Mouse (Mus musculus): Measurements from ENCODE around the gene Gm9736. TPM values are rescaled to one million over a fixed set of nuclear protein-coding genes. Genes with fewer than 3 reads are reported as not detected.
"Not testable (repeated sequence)": the region's sequence is repeated elsewhere in the genome, so short reads cannot be mapped to it uniquely, and the experiment has no call there.

Gm9736 gene
- polyA plus RNA-seq, 1 experiment from 2014 or later, result not detected

DNA sequence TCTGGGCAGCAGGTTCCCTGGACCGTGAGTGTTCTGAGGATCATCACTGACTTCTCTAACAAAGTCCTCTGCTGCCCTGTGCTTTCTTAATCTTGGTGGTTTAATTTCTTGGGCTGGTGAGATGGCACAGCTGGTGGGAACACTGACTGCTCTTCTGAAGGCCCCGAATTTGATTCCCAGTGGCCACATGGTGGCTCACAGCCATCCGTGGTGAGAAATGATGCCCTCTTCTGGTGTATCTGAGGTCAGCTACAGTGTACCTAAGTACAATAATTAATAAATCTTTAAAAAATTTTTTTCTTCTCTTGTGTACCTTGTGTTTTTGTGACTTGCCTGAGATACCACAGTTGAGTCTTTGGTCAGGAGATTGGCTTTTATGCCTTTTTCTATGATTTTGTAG is 1.2 kb upstream of the Gm9736 start:
- not testable (repeated sequence) for H3K4me3 ChIP-seq (ENCODE audit: low read depth, low read length); H3K27me3 ChIP-seq (ENCODE audit: control insufficient read depth, insufficient read depth, low read length); H3K9ac ChIP-seq (ENCODE audit: low read length); H3K4me2 ChIP-seq (replicated peaks; ENCODE audit: low read depth); H3K9me3 ChIP-seq (ENCODE audit: control insufficient read depth, low read length); DNase-seq (ENCODE audit: low spot score); H3K27ac ChIP-seq (replicated peaks); H3K4me1 ChIP-seq (replicated peaks; ENCODE audit: control insufficient read depth, insufficient read depth); H3K36me3 ChIP-seq (ENCODE audit: control insufficient read depth, insufficient read depth, low read length); ATAC-seq (ENCODE audit: low FRiP score, low TSS enrichment)
- WGBS, result 47% methylated on average over 3 of the region's 3 CpGs
- TF ChIP-seq CTCF (IDR thresholded peaks at IDR 0.05; ENCODE audit: low read depth), result 0 out of 2 replicates have a peak, but pooled peaks have one; percentile 21

DNA sequence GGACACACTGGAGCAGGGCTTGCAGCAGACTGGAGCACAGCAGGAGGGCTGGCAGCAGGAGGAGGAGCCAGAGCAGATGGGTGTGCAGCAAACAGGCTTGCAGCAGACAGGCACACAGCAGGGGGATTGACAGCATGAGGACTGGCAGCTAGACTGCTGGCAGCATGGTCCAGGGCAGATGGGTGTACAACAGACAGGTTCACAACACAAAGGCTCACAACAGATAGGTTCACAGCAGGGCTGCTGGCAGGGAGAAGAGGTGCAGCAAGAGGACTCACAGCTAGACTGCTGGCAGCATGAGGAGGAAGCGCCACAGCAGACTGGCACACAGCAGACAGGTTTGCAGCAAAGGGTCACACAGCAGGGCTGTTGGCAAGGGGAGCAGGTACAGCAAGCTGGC is 468 bp downstream of the Gm9736 start:
- H3K9me3 ChIP-seq (ENCODE audit: control insufficient read depth, low read length); H3K36me3 ChIP-seq (ENCODE audit: control insufficient read depth, insufficient read depth, low read length); H3K4me2 ChIP-seq (replicated peaks; ENCODE audit: low read depth); H3K27me3 ChIP-seq (ENCODE audit: control insufficient read depth, insufficient read depth, low read length); ATAC-seq (ENCODE audit: low FRiP score, low TSS enrichment); H3K4me3 ChIP-seq (ENCODE audit: low read depth, low read length); DNase-seq (ENCODE audit: low spot score); H3K4me1 ChIP-seq (replicated peaks; ENCODE audit: control insufficient read depth, insufficient read depth); H3K9ac ChIP-seq (ENCODE audit: low read length); H3K27ac ChIP-seq (replicated peaks): not testable (repeated sequence)
- 75% methylated on average over 1 of the region's 1 CpGs for WGBS

DNA sequence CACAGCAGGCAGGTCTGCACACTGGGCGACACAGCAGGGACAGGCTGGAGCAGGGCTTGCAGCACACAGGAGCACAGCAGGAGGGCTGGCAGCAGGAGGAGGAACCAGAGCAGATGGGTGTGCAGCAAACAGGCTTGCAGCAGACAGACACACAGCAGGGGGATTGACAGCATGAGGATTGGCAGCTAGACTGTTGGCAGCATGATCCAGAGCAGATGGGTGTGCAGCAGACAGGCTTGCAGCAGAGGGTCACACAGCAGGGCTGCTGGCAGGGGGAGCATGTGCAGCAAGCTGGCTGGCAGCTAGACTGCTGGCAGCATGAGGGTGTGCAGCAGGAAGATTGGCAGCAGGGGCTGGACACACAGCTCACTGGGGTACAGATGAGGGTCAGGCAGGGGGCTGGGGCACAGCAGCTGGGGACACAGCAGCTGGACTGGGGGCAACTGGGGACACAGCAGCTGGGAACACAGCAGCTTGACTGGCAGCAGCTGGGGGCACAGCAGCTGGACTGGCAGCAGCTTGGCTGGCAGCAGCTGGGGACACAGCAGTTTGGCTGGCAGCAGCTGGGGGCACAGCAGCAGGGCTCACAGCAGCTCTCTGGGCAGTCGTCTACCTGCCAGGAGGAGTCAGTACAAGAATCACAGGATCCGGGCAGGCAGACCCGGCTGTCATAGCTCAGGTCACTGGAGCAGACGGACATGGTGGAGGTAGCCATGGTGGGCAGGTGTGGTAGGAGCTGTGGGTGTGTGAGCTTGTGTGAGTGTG is 9.0 kb downstream of the Gm9736 start, which contains the start of gene Gm18596:
Gm18596 (minus strand) TSS at position 715 of the 765 bp plus-strand sequence.
- H3K4me1 ChIP-seq (replicated peaks; ENCODE audit: control insufficient read depth, insufficient read depth); H3K4me2 ChIP-seq (replicated peaks; ENCODE audit: low read depth); H3K27me3 ChIP-seq (ENCODE audit: control insufficient read depth, insufficient read depth, low read length); H3K4me3 ChIP-seq (ENCODE audit: low read depth, low read length); H3K9me3 ChIP-seq (ENCODE audit: control insufficient read depth, low read length); ATAC-seq (ENCODE audit: low FRiP score, low TSS enrichment); DNase-seq (ENCODE audit: low spot score); H3K36me3 ChIP-seq (ENCODE audit: control insufficient read depth, insufficient read depth, low read length); H3K27ac ChIP-seq (replicated peaks); H3K9ac ChIP-seq (ENCODE audit: low read length): not testable (repeated sequence)
- 72% methylated on average over 4 of the region's 5 CpGs for WGBS

DNA sequence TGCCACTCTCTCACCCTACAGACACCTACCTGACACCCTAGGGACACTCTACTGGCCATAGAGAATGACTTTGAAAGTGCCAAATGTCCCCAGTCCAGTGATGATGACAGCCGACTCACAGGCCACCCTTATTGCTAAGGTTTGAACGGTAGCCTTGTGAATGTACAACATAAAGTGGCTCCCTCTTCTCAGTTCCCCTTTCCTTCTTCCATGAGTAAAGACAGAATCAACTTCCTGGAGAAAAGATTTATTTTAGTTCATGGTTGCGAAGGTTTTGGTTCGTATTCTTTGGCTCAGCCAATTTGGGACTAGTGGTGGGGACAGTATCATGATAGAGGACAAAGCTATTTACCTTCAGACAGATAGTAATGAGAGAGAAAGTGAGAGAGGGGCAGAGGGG is 12.2 kb downstream of the Gm9736 start:
- Histone ChIP-seq H3K4me2 (replicated peaks; ENCODE audit: low read depth) (no peak overlapping the region), H3K36me3 (ENCODE audit: control insufficient read depth, insufficient read depth, low read length) (no peaks in the 10 kb centered on the region), H3K4me3 (ENCODE audit: low read depth, low read length) (no peak overlapping the region), H3K27me3 (ENCODE audit: control insufficient read depth, insufficient read depth, low read length) (no peaks in the 10 kb centered on the region), H3K9me3 (ENCODE audit: control insufficient read depth, low read length) (0 out of 2 replicates have a peak, but pooled peaks cover 5% of the 10 kb centered on the region), H3K27ac (replicated peaks) (no peak overlapping the region), H3K9ac (ENCODE audit: low read length) (no peak overlapping the region), H3K4me1 (replicated peaks; ENCODE audit: control insufficient read depth, insufficient read depth) (no peaks in the 10 kb centered on the region)
- WGBS, result 85% methylated on average over 4 of the region's 4 CpGs
- TF ChIP-seq EP300 (optimal IDR thresholded peaks at IDR 0.05) (no peak), CTCF (IDR thresholded peaks at IDR 0.05; ENCODE audit: low read depth) (no peak)
- DNase-seq (ENCODE audit: low spot score), result no peak
- no peak for ATAC-seq (ENCODE audit: low FRiP score, low TSS enrichment)

DNA sequence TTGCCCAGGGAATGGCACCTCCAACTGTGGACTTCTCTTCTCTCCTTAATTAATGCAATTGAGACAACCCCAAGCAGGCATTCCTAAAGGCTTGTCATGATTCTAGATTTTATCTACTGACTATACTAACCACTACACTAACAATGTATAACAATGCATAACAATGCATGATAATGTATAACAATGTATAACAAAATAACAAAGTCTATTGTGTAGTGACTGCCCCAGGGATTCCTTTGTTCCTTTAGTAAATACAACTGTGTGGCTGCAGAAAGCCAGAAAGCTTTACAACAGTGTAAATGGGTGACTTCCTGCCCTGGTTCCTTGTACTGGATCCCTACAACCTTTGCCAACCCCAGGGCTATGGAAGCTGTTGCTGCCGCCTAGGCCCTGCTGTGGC is 15.2 kb downstream of the Gm9736 start:
- no peaks in the 10 kb centered on the region for H3K4me1 ChIP-seq (replicated peaks; ENCODE audit: control insufficient read depth, insufficient read depth)
- H3K27ac ChIP-seq (replicated peaks), result no peak overlapping the region
- 93% methylated on average over 1 of the region's 1 CpGs for WGBS
- TF ChIP-seq EP300 (optimal IDR thresholded peaks at IDR 0.05), result no peak
- TF ChIP-seq CTCF (IDR thresholded peaks at IDR 0.05; ENCODE audit: low read depth), result no peak
- H3K4me3 ChIP-seq (ENCODE audit: low read depth, low read length), result no peak overlapping the region
- no peaks in the 10 kb centered on the region for H3K36me3 ChIP-seq (ENCODE audit: control insufficient read depth, insufficient read depth, low read length)
- H3K27me3 ChIP-seq (ENCODE audit: control insufficient read depth, insufficient read depth, low read length), result no peaks in the 10 kb centered on the region
- H3K4me2 ChIP-seq (replicated peaks; ENCODE audit: low read depth), result no peak overlapping the region
- ATAC-seq (ENCODE audit: low FRiP score, low TSS enrichment) (no peak), DNase-seq (ENCODE audit: low spot score) (no peak)
- H3K9ac ChIP-seq (ENCODE audit: low read length), result no peak overlapping the region
- 0 out of 2 replicates have a peak, but pooled peaks cover 5% of the 10 kb centered on the region for H3K9me3 ChIP-seq (ENCODE audit: control insufficient read depth, low read length)

DNA sequence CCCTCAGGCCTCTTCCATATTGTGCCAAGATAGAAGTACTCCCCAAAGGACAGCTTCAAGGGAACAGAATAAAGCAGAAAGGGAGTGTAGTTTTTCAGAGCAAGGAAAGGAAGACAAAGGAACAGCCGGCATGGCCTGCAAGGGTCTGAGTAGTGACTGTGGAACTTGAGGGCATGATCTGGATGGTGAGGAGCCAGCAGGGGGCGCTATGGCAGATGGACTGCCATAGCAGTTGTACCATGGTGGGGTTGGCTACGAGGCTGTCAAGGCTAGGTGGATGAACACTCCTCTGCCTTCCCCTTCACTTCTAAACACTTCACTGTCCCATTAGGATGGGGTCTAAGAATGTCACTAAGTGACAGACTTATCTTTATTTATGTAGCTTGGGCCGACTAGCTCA is 21.9 kb downstream of the Gm9736 start:
- H3K9me3 ChIP-seq (ENCODE audit: control insufficient read depth, low read length), result no peaks in the 10 kb centered on the region
- ATAC-seq (ENCODE audit: low FRiP score, low TSS enrichment), result no peak
- H3K4me1 ChIP-seq (replicated peaks; ENCODE audit: control insufficient read depth, insufficient read depth), result no peaks in the 10 kb centered on the region
- no peak overlapping the region for H3K27ac ChIP-seq (replicated peaks)
- no peak overlapping the region for H3K9ac ChIP-seq (ENCODE audit: low read length)
- no peaks in the 10 kb centered on the region for H3K36me3 ChIP-seq (ENCODE audit: control insufficient read depth, insufficient read depth, low read length)
- 45% methylated on average over 4 of the region's 4 CpGs for WGBS
- no peak overlapping the region for H3K4me2 ChIP-seq (replicated peaks; ENCODE audit: low read depth)
- DNase-seq (ENCODE audit: low spot score), result no peak
- no peaks in the 10 kb centered on the region for H3K27me3 ChIP-seq (ENCODE audit: control insufficient read depth, insufficient read depth, low read length)
- no peak overlapping the region for H3K4me3 ChIP-seq (ENCODE audit: low read depth, low read length)
- TF ChIP-seq EP300 (optimal IDR thresholded peaks at IDR 0.05) (no peak), CTCF (IDR thresholded peaks at IDR 0.05; ENCODE audit: low read depth) (peak; percentile 56)
